In genomic region chr6:84916291-84916690, GRCm38 (mm10) we compare ENCODE assay signal across 8 mouse cellular contexts.
DNase-seq lines count a peak whose midpoint lies in the region; ATAC-seq lines count a peak whose summit lies in the region.

No protein-coding gene starts in this region.

- no peaks in the 10 kb centered on the region for H3K4me1 ChIP-seq in liver, embryonic 11.5 days (replicated peaks; ENCODE audit: control insufficient read depth, insufficient read depth, low read length)

- ATAC-seq in liver, embryonic 11.5 days (replicated peaks; ENCODE audit: low FRiP score), result no peak

- H3K36me3 ChIP-seq in liver, embryonic 11.5 days (ENCODE audit: control insufficient read depth, insufficient read depth, low read length), result no peaks in the 10 kb centered on the region

- H3K27me3 ChIP-seq in liver, embryonic 11.5 days (replicated peaks; ENCODE audit: control insufficient read depth, insufficient read depth, low read length), result no peaks in the 10 kb centered on the region

- DNase-seq in cerebellum, adult 11 months, result peak; percentile 7
- no peak for DNase-seq in cerebellum, adult 9-10 months
- peak; percentile 63 for DNase-seq in liver
- DNase-seq in liver, embryonic 11.5 days (ENCODE audit: low spot score), result no peak
- DNase-seq in adipocyte (ENCODE audit: low spot score), result peak; percentile 64
- DNase-seq in forelimb bud, embryonic 11.5 days (ENCODE audit: low read depth, low spot score), result peak; percentile 51
- peak; percentile 54 for DNase-seq in lung, postnatal 14 days
- no peak for DNase-seq in frontal cortex, postnatal 10 days (ENCODE audit: low spot score in 2 of 2)

- H3K4me3 ChIP-seq in liver, embryonic 11.5 days (ENCODE audit: low read depth, low read length), result no peak overlapping the region

- no peak overlapping the region for H3K9ac ChIP-seq in liver, embryonic 11.5 days (ENCODE audit: low read depth, low read length)

- 14% methylated on average over 2 of the region's 2 CpGs for WGBS in liver, embryonic 11.5 days

- no peaks in the 10 kb centered on the region for H3K9me3 ChIP-seq in liver, embryonic 11.5 days (ENCODE audit: control insufficient read depth, low read length)

- H3K27ac ChIP-seq in liver, embryonic 11.5 days (ENCODE audit: low read depth, low read length), result no peak overlapping the region

- H3K4me2 ChIP-seq in liver, embryonic 11.5 days, result no peak overlapping the region

Comparison
In these comparisons a context has a peak if more than half of its experiments do, and no peak if none do; other contexts are left out.
1. DNase-seq: peak in cerebellum, adult 11 months (single experiment), liver (single experiment), adipocyte (single experiment), forelimb bud, embryonic 11.5 days (single experiment) and lung, postnatal 14 days (single experiment); none in cerebellum, adult 9-10 months (single experiment), liver, embryonic 11.5 days (single experiment) and frontal cortex, postnatal 10 days (0 of 2).